Mouse (Mus musculus) ES-Bruce4 (cell line): Measurements from ENCODE around the gene Reck. TPM values are rescaled to one million over a fixed set of nuclear protein-coding genes. Genes with fewer than 3 reads are reported as not detected.

ENCODE experiments used
- H3K27ac ChIP-seq: 2 replicates; pipeline ENCODE4 v1.5.1; 2012; ENCODE audit warnings: low read length, inconsistent platforms; ENCODE audit not compliant: insufficient read depth
- H3K27me3 ChIP-seq: 2 replicates; pipeline ENCODE4 v1.6.1; 2012; ENCODE audit warnings: mild to moderate bottlenecking, low read length, inconsistent platforms; ENCODE audit not compliant: control insufficient read depth, poor library complexity, insufficient read depth, severe bottlenecking
- H3K36me3 ChIP-seq: 2 replicates; pipeline ENCODE4 v1.6.1; 2012; ENCODE audit warnings: inconsistent platforms, mild to moderate bottlenecking, low read length, moderate library complexity; ENCODE audit not compliant: control insufficient read depth, poor library complexity, insufficient read depth, severe bottlenecking
- H3K4me1 ChIP-seq: one replicate; pipeline ENCODE4 v1.8.1; 2011; ENCODE audit warnings: low read length; ENCODE audit not compliant: control insufficient read depth, insufficient read depth
- H3K4me3 ChIP-seq: 2 replicates; pipeline ENCODE4 v1.5.1; 2011; ENCODE audit warnings: low read depth, mild to moderate bottlenecking, low read length
- H3K9ac ChIP-seq: 2 replicates; pipeline ENCODE4 v1.6.1; 2012; ENCODE audit warnings: low read depth, mild to moderate bottlenecking, inconsistent platforms; ENCODE audit not compliant: poor library complexity, severe bottlenecking
- H3K9me3 ChIP-seq: replicated peaks from 2 replicates; pipeline ENCODE4 v1.6.1; 2012; ENCODE audit warnings: mild to moderate bottlenecking, low read length, inconsistent platforms; ENCODE audit not compliant: control insufficient read depth, poor library complexity, insufficient read depth, severe bottlenecking
- CTCF ChIP-seq: IDR thresholded peaks from one replicate; pipeline ENCODE4 v1.8.1; 2011; ENCODE audit warnings: low read depth, low read length
- EP300 ChIP-seq: IDR thresholded peaks from 2 replicates; pipeline ENCODE4 v1.6.1; 2011; ENCODE audit warnings: low read depth, low read length; ENCODE audit not compliant: insufficient read depth
- POLR2A ChIP-seq: IDR thresholded peaks from one replicate; pipeline ENCODE4 v1.8.1; 2011; ENCODE audit warnings: low read length; ENCODE audit not compliant: insufficient read depth
- polyA plus RNA-seq: library from polyadenylated mRNA; stranded (reverse); fragments of >200 nt; gene quantifications from 2 replicates; pipeline ENCODE4 v1.2.4, GENCODE M21; 2011; ENCODE audit warnings: low read depth; ENCODE audit not compliant: missing spikeins, insufficient read depth, insufficient read length

The Reck gene
- polyA plus RNA-seq, 1 experiment, result 6.3 TPM

DNA sequence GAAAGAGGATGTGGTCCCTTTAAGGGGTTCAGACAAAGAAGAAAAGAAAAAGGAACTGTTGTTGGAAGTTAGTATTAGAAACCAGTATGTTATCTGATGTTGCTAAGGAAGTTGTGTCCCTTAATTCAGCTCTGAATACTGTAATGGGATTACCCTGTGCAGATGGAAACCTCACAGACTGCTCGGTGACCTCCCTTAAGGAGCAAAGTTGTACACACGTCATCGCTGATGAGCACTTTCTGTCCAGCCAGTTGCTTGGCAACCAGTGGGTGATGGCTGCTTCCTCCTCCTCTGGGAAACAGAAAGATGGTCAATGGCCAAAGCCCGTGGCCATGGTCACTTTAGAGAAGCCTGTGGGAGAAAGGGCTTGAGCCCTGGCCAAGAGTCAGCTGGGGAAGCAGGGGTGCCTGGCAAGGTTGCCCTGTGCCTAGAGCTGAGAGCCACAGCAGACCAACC lies 98.2 kb downstream of the Reck start:
- Histone ChIP-seq H3K4me1 (peaks cover 22% of the 10 kb centered on the region), H3K27me3 (no peaks in the 10 kb centered on the region), H3K36me3 (no peaks in the 10 kb centered on the region), H3K4me3 (no peak overlapping the region), H3K27ac (no peak overlapping the region), H3K9ac (no peak overlapping the region), H3K9me3 (no peaks in the 10 kb centered on the region)
- TF ChIP-seq EP300 (no peak), POLR2A (no peak), CTCF (no peak)

GRCm38 (mm10) chr4:43974914-43975616 lies 99.7 kb downstream of the Reck start:
- no peak for TF ChIP-seq CTCF
- TF ChIP-seq POLR2A, result no peak
- no peak for TF ChIP-seq EP300
- Histone ChIP-seq H3K27ac (peak overlapping the region; percentile 91), H3K27me3 (no peaks in the 10 kb centered on the region), H3K36me3 (no peaks in the 10 kb centered on the region), H3K9me3 (no peaks in the 10 kb centered on the region), H3K4me3 (no peak overlapping the region), H3K9ac (no peak overlapping the region), H3K4me1 (peaks cover 21% of the 10 kb centered on the region)

- no peaks in the 10 kb centered on the region for H3K9me3 ChIP-seq
- H3K27ac ChIP-seq, result peak overlapping the region; percentile 95
- TF ChIP-seq CTCF, result no peak
- no peak for TF ChIP-seq POLR2A
- TF ChIP-seq EP300, result no peak
- no peaks in the 10 kb centered on the region for H3K36me3 ChIP-seq
- H3K27me3 ChIP-seq, result no peaks in the 10 kb centered on the region
- H3K9ac ChIP-seq, result peak overlapping the region; percentile 43
- H3K4me3 ChIP-seq, result no peak overlapping the region
- peaks cover 13% of the 10 kb centered on the region for H3K4me1 ChIP-seq
Observed at GRCm38 (mm10) chr4:43976223-43976740, 101.0 kb downstream of the Reck start.

DNA sequence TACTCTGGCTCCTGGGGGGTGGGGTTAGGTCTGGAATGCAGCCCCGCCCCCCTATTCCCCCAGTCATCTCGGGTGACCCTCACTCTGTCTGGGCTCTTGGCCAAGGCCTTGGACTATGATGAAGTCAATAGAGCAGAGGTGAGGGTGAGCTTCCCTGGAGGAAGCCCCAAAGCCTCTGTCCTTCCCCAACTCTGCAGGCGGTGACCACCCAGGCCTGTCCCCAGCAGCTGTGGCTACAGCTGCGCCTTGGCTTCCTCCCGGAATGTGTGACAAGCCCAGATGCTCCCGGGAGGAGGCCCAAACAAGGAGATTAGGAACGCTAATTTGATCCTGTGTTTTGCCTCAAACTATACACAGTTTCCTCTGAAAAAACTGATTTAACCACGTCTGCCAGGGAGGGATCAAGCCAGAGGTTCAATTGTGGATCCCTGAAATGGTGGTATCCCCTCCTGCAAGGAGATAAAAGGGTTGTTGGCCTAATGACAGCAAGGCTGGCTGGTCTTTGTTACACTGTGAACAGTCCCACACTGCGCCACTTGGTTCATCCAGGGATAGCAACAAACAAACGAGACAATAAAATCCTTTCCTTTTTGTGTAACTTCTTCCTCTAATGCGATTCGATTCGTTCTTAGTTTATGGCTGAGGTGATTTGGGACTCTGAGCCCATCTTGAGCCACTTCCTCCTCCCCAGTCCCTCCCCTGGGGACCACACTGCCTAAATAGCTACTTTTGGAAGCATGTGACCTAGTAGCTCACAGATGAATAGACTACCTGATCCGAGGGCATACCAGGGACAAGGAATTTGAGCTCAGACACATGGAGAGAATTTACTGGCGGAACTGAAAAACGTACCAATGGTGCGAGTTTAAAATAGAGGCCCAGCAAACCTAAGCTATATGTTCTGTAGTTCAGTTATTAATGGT lies 103.5 kb downstream of the Reck start:
- H3K4me1 ChIP-seq, result peaks cover 10% of the 10 kb centered on the region
- H3K27me3 ChIP-seq, result no peaks in the 10 kb centered on the region
- no peaks in the 10 kb centered on the region for H3K9me3 ChIP-seq
- peak overlapping the region; percentile 76 for H3K27ac ChIP-seq
- no peaks in the 10 kb centered on the region for H3K36me3 ChIP-seq
- TF ChIP-seq EP300 (0 out of 2 replicates have a peak, but pooled peaks have one; percentile 43), POLR2A (no peak), CTCF (no peak)
- no peak overlapping the region for H3K4me3 ChIP-seq
- 0 out of 2 replicates have a peak overlapping the region, but pooled peaks have one; percentile 33 for H3K9ac ChIP-seq

- TF ChIP-seq EP300, result no peak
- H3K27me3 ChIP-seq, result no peaks in the 10 kb centered on the region
- H3K27ac ChIP-seq, result no peak overlapping the region
- H3K4me1 ChIP-seq, result peaks cover 10% of the 10 kb centered on the region
- no peak overlapping the region for H3K4me3 ChIP-seq
- no peaks in the 10 kb centered on the region for H3K36me3 ChIP-seq
- no peaks in the 10 kb centered on the region for H3K9me3 ChIP-seq
- no peak overlapping the region for H3K9ac ChIP-seq
Observed at GRCm38 (mm10) chr4:43979746-43980145, 104.4 kb downstream of the Reck start.

DNA sequence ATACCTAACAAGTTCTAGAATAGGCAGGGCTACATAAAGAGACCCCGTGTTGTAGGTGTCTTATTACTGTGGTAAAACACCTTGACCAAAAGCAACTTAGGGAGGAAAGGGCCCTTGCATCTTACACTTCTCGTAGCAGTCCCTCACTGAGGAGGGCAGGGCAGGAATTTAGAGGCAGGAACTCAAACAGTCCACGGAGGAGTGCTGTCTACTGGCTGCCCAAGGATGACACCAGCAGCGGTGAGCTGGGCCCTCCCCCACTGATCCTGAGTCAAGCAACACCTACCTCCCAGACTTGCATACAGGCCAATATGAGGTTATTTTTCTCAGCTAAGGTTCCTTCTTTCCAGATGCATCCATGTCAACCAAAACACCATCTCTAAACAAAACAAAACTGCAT lies 104.9 kb downstream of the Reck start:
- TF ChIP-seq EP300, result no peak
- no peak for TF ChIP-seq CTCF
- no peak for TF ChIP-seq POLR2A
- H3K27me3 ChIP-seq, result no peaks in the 10 kb centered on the region
- no peak overlapping the region for H3K4me3 ChIP-seq
- H3K9ac ChIP-seq, result no peak overlapping the region
- no peaks in the 10 kb centered on the region for H3K36me3 ChIP-seq
- no peak overlapping the region for H3K27ac ChIP-seq
- no peaks in the 10 kb centered on the region for H3K9me3 ChIP-seq
- peaks cover 10% of the 10 kb centered on the region for H3K4me1 ChIP-seq
